Mouse (Mus musculus): ENCODE data around the gene Ier5. TPM values are rescaled to one million over a fixed set of nuclear protein-coding genes. Genes with fewer than 3 reads are reported as not detected.

Ier5 gene
- total and polyA plus RNA-seq, 3 experiments = 47.7 to 59.3 (median 58.8) TPM

DNA sequence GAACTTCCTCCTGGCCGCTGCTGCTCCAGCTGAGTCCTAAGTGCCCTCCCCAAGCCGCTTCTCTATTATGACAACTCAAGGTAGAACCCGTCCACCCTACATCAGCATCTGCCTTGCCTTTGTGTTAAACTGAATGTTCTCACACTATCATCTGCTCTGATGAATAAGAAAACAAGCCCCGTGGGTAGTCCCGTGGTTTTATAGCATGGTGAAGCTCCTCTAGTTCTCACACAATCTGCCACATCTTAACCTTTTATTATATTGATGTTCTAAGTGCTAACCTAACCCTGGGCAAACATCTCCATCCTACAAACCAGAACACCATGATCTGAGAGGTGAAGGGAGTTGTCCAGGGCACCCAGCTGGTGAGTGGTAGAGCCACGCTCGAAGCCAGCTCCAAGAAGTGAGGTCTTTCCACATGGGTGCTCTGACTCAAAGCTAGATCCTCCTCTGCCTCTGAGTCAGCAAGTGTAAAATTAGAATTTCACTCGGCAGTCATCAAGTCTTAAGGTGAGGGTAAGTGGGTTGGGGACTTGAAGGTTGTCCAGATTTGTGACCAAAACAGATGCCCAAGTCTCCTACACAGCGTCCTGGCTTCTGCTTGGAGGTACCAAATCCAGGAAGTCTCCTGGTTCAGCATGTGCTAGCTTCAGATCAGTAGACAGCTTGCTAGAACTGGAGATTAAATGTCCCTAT lies 48.4 kb downstream of the Ier5 start (continued):
- TF ChIP-seq MAFK (IDR thresholded peaks at IDR 0.05; ENCODE audit: insufficient replicate concordance, low read length) (peak; percentile 95), MEF2A (IDR thresholded peaks at IDR 0.05; ENCODE audit: borderline replicate concordance, low read depth, low read length) (peak; percentile 98), KAT2A (IDR thresholded peaks at IDR 0.05; ENCODE audit: insufficient replicate concordance, low read length) (no peak), MXI1 (IDR thresholded peaks at IDR 0.05; ENCODE audit: low read depth, low read length) (peak; percentile 73), RAD21 (IDR thresholded peaks at IDR 0.05; ENCODE audit: low read depth, low read length) (peak; percentile 12), RCOR1 (conservative IDR thresholded peaks at IDR 0.05; ENCODE audit: low read depth, low read length) (peak; percentile 89), IRF4 (IDR thresholded peaks at IDR 0.05; ENCODE audit: low read depth, low read length) (peak; percentile 96), ZKSCAN1 (IDR thresholded peaks at IDR 0.05; ENCODE audit: borderline replicate concordance, low read depth, low read length) (no peak), USF2 (conservative IDR thresholded peaks at IDR 0.05; ENCODE audit: low read depth, low read length) (no peak), JUN (IDR thresholded peaks at IDR 0.05; ENCODE audit: insufficient read depth, low read depth, low read length) (peak; percentile 90)

GRCm38 (mm10) chr1:155050174-155050573 lies 49.3 kb downstream of the Ier5 start:
- Histone ChIP-seq H3K9me3 (replicated peaks; ENCODE audit: low read length) (no peaks in the 10 kb centered on the region), H3K27ac (ENCODE audit: insufficient read depth, low read depth) (peak overlapping the region; percentile 92), H3K27me3 (replicated peaks) (no peaks in the 10 kb centered on the region), H3K79me2 (replicated peaks; ENCODE audit: control insufficient read depth, extremely low read depth, insufficient read depth, poor library complexity, severe bottlenecking) (no peaks in the 10 kb centered on the region; the same call in 1 of the 2 replicates), H3K4me1 (ENCODE audit: control insufficient read depth in 1 of 2, insufficient read depth in 2 of 2) (peaks cover 25 to 54% of the 10 kb centered on the region in 2 experiments), H3K36me3 (replicated peaks in 1 of 2; ENCODE audit: control insufficient read depth in 1 of 2, insufficient read depth in 1 of 2, low read length in 1 of 2) (no peaks in the 10 kb centered on the region), H3K4me3 (replicated peaks in 1 of 3; ENCODE audit: low read depth in 2 of 3, low read length in 2 of 3, poor library complexity in 1 of 3) (peak overlapping the region; percentile 36 to 46 (median 38)), H3K9ac (ENCODE audit: insufficient read depth, low read depth) (peak overlapping the region; percentile 51), H3K4me2 (ENCODE audit: insufficient read depth, low read depth, poor library complexity, severe bottlenecking) (peak overlapping the region; percentile 88)
- peak; percentile 99 for DNase-seq (ENCODE audit: extremely low read depth)
- dilution Hi-C loops (cut with MboI; ENCODE audit: extremely low pct_ligation_motif_present, extremely low pct_unique_long_range_greater_than_20kb, low sequenced_read_pairs) (no loop called here), in situ Hi-C loops (cut with MboI; ENCODE audit: low pct_ligation_motif_present, low pct_unique_long_range_greater_than_20kb, low sequenced_read_pairs) (loop anchor here (5.0 kb wide), 2 partner anchors 37 to 87 kb away; no protein-coding TSS in a partner anchor)
- TF ChIP-seq ZNF384 (IDR thresholded peaks at IDR 0.05; ENCODE audit: low read depth, low read length) = peak; percentile 31; the same call in 1 of the 2 replicates
- TF ChIP-seq TBP (conservative IDR thresholded peaks at IDR 0.05; ENCODE audit: low read depth, low read length) = peak; percentile 90
- no peak for TF ChIP-seq CTCF (conservative IDR thresholded peaks at IDR 0.05 in 1 of 2, IDR thresholded peaks at IDR 0.05 in 1 of 2; ENCODE audit: low read depth in 2 of 2, low read length in 2 of 2)
- peak; percentile 91 for TF ChIP-seq MAFK (IDR thresholded peaks at IDR 0.05; ENCODE audit: insufficient replicate concordance, low read length)
- TF ChIP-seq RCOR1 (conservative IDR thresholded peaks at IDR 0.05; ENCODE audit: low read depth, low read length) = peak; percentile 85
- peak; percentile 28; the same call in 1 of the 2 replicates for TF ChIP-seq ZKSCAN1 (IDR thresholded peaks at IDR 0.05; ENCODE audit: borderline replicate concordance, low read depth, low read length)
- TF ChIP-seq ETS1 (conservative IDR thresholded peaks at IDR 0.05; ENCODE audit: low read depth, low read length) = peak; percentile 100
- TF ChIP-seq ELF1 (IDR thresholded peaks at IDR 0.05; ENCODE audit: low read depth, low read length) = peak; percentile 76
- TF ChIP-seq CHD1 (IDR thresholded peaks at IDR 0.05; ENCODE audit: low read depth, low read length) = peak; percentile 75
- TF ChIP-seq MYC (IDR thresholded peaks at IDR 0.05; ENCODE audit: low read depth, low read length) = 0 out of 2 replicates have a peak, but pooled peaks have one; percentile 45
- peak; percentile 68 for TF ChIP-seq HCFC1 (IDR thresholded peaks at IDR 0.05; ENCODE audit: low read depth, low read length)
- peak; percentile 75 for TF ChIP-seq SMC3 (IDR thresholded peaks at IDR 0.05; ENCODE audit: low read depth, low read length)
- no peak for TF ChIP-seq USF2 (conservative IDR thresholded peaks at IDR 0.05; ENCODE audit: low read depth, low read length)
- TF ChIP-seq JUND (conservative IDR thresholded peaks at IDR 0.05; ENCODE audit: low read depth, low read length) = peak; percentile 95
- TF ChIP-seq BHLHE40 (IDR thresholded peaks at IDR 0.05; ENCODE audit: low read depth, low read length) = peak; percentile 94
- TF ChIP-seq EP300 (IDR thresholded peaks at IDR 0.05; ENCODE audit: low read length) = peak; percentile 92
- TF ChIP-seq MAZ (IDR thresholded peaks at IDR 0.05; ENCODE audit: low read depth, low read length) = peak; percentile 98
- peak; percentile 96 for TF ChIP-seq TCF12 (IDR thresholded peaks at IDR 0.05; ENCODE audit: low read depth, low read length)
- TF ChIP-seq POLR2A (IDR thresholded peaks at IDR 0.05; ENCODE audit: low read depth, low read length) = peak; percentile 79
- peak; percentile 97 for TF ChIP-seq JUN (IDR thresholded peaks at IDR 0.05; ENCODE audit: insufficient read depth, low read depth, low read length)
- 0 out of 2 replicates have a peak, but pooled peaks have one; percentile 67 for TF ChIP-seq KAT2A (IDR thresholded peaks at IDR 0.05; ENCODE audit: insufficient replicate concordance, low read length)
- TF ChIP-seq MAX (IDR thresholded peaks at IDR 0.05; ENCODE audit: low read length) = peak; percentile 84
- TF ChIP-seq GABPA (IDR thresholded peaks at IDR 0.05; ENCODE audit: insufficient replicate concordance, low read depth, low read length) = peak; percentile 9; the same call in 1 of the 2 replicates
- TF ChIP-seq SIN3A (IDR thresholded peaks at IDR 0.05; ENCODE audit: low read length) = peak; percentile 95
- peak; percentile 84 for TF ChIP-seq ZMIZ1 (IDR thresholded peaks at IDR 0.05; ENCODE audit: low read depth, low read length)
- TF ChIP-seq E2F4 (IDR thresholded peaks at IDR 0.05; ENCODE audit: insufficient replicate concordance, low read depth, low read length) = no peak
- TF ChIP-seq IRF4 (IDR thresholded peaks at IDR 0.05; ENCODE audit: low read depth, low read length) = peak; percentile 98
- TF ChIP-seq ZC3H11A (IDR thresholded peaks at IDR 0.05; ENCODE audit: low read depth, low read length) = peak; percentile 8; the same call in 1 of the 2 replicates
- TF ChIP-seq CHD2 (IDR thresholded peaks at IDR 0.05; ENCODE audit: low read length) = peak; percentile 98
- 0 out of 2 replicates have a peak, but pooled peaks have one; percentile 43 for TF ChIP-seq NRF1 (IDR thresholded peaks at IDR 0.05; ENCODE audit: low read depth, low read length)
- no peak for TF ChIP-seq PAX5 (IDR thresholded peaks at IDR 0.05; ENCODE audit: low read length)
- TF ChIP-seq MXI1 (IDR thresholded peaks at IDR 0.05; ENCODE audit: low read depth, low read length) = no peak; the same call in 1 of the 2 replicates
